Mouse (Mus musculus): ENCODE results near the gene Cyp2s1. TPM values are rescaled to one million over a fixed set of nuclear protein-coding genes. Genes with fewer than 3 reads are reported as not detected.

Gene Cyp2s1
- total RNA-seq, 1 experiment from 2014 or later: 2.8 TPM

DNA sequence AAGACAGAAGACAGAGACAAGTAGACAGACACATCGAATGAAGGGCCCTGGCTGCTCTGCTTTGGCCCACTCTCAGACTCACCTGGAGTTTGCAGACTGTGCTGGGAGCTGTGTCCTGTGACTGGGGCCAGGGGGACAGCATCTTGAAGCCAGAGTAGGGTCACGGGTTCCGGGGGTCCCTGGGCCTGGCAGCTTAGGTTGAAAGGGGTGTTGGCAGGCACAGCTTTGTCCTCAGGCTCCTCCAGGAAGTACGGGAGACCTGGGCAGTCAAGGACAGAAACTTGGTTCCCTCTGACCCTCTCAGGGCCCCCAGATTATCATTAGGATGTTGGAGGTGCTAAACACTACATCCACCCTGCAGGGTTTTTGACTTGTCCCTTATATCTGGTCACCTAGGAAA lies 31.0 kb downstream of the Cyp2s1 start:
- no peak for ATAC-seq (ENCODE audit: extremely low read depth, insufficient number of reproducible peaks, low FRiP score, poor library complexity, severe bottlenecking)

DNA sequence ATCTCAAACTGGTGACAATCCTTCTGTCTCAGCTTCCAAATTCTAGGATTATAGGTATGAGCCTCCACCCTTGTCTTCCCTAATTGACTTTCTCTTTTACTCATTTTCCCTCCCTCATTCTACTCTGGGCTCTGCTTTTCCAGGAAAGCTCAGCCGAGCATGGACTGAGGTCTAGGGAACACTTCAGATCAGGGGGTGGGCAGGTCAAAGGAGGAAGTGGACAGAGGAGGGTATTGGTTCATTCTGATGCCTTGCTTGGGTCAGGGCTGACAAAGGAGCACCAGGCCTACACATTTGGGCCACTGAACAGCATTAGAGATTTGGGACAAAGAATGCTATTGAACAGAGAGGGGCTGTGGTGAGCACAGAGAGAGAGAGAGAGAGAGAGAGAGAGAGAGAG lies 31.9 kb downstream of the Cyp2s1 start:
- no peak for ATAC-seq (ENCODE audit: extremely low read depth, insufficient number of reproducible peaks, low FRiP score, poor library complexity, severe bottlenecking)

GRCm38 (mm10) chr7:25783746-25784145 lies 33.0 kb downstream of the Cyp2s1 start:
- no peak for ATAC-seq (ENCODE audit: extremely low read depth, insufficient number of reproducible peaks, low FRiP score, poor library complexity, severe bottlenecking)

GRCm38 (mm10) chr7:25782744-25783143 lies 34.0 kb downstream of the Cyp2s1 start:
- ATAC-seq (ENCODE audit: extremely low read depth, insufficient number of reproducible peaks, low FRiP score, poor library complexity, severe bottlenecking): no peak

- no peak for ATAC-seq (ENCODE audit: extremely low read depth, insufficient number of reproducible peaks, low FRiP score, poor library complexity, severe bottlenecking)
Observed at GRCm38 (mm10) chr7:25781937-25782610, 34.6 kb downstream of the Cyp2s1 start.

DNA sequence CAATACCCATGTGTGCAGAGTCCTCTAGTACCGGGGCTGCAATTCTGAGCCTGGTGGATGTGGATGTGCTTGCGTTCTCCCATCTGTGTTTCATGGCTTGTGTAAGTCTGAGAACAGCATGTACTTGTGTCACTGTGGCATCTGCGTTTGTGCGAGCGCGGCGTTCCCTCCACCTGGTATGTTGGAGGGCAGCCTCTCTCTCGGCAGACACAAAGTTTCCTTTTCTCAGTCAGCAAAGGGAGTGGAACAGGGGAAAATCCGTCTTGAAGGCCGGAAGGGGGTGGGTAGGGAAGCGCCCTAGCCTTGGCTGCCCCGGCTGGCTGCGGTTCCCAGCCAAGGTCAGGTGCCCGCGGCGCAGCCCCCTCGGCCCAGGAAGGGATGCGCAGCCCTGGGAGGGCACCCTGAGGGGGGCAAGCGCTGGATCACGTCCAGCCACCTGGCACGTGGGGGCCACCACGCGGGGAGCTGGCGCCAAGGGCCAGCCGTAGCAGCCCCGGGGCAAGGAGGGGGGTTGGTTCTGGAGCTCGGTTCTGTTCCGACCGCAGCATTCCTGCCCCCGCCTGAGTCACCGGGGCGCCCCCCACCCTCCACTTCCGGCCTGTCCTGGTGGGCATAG lies 35.3 kb downstream of the Cyp2s1 start:
- ATAC-seq (ENCODE audit: extremely low read depth, insufficient number of reproducible peaks, low FRiP score, poor library complexity, severe bottlenecking): no peak

GRCm38 (mm10) chr7:25780753-25781152 lies 36.0 kb downstream of the Cyp2s1 start:
- no peak for ATAC-seq (ENCODE audit: extremely low read depth, insufficient number of reproducible peaks, low FRiP score, poor library complexity, severe bottlenecking)

- no peak for ATAC-seq (ENCODE audit: extremely low read depth, insufficient number of reproducible peaks, low FRiP score, poor library complexity, severe bottlenecking)
Observed at GRCm38 (mm10) chr7:25780021-25780420, 36.7 kb downstream of the Cyp2s1 start.

GRCm38 (mm10) chr7:25768229-25768628 lies 48.5 kb downstream of the Cyp2s1 start:
- ATAC-seq (ENCODE audit: extremely low read depth, insufficient number of reproducible peaks, low FRiP score, poor library complexity, severe bottlenecking): no peak

DNA sequence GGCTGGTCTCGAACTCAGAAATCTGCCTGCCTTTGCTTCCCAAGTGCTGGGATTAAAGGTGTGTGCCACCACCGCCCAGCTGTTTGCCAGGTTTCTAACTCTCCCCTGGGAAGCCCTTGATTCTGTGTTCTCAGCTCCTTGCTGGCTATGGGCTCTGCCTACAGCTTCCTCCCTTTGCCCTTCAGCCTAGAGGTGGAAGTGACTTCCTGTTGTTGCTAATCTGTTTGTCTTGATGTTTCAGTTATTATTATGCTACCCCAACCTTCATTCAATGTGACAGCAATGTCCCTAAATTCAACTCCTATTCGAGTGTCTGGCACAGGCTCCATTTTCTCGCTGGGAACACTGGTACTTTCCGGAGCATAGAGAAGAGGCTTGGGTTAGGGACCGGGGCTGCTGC lies 50.6 kb downstream of the Cyp2s1 start:
- no peak for ATAC-seq (ENCODE audit: extremely low read depth, insufficient number of reproducible peaks, low FRiP score, poor library complexity, severe bottlenecking)

DNA sequence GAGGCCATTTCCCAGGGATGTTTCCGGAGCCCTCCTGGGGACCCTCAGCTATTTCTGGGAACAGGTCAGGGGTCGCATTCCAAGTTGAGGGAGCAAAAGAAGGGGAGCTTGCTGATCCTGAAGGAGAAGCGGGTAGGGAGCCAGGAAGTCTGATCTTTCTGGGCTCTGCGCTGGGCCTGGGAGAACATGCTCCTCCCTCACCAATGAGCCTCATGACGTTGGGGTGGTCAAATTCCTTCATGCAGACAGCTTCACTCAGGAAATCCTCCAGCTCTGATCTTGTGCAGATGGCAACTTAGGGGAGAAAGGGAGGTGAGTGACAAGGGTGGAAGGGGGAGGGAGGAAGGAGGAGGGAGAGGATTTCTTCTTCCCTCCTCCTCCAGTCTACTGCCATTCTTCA lies 52.5 kb downstream of the Cyp2s1 start:
- no peak for ATAC-seq (ENCODE audit: extremely low read depth, insufficient number of reproducible peaks, low FRiP score, poor library complexity, severe bottlenecking)

DNA sequence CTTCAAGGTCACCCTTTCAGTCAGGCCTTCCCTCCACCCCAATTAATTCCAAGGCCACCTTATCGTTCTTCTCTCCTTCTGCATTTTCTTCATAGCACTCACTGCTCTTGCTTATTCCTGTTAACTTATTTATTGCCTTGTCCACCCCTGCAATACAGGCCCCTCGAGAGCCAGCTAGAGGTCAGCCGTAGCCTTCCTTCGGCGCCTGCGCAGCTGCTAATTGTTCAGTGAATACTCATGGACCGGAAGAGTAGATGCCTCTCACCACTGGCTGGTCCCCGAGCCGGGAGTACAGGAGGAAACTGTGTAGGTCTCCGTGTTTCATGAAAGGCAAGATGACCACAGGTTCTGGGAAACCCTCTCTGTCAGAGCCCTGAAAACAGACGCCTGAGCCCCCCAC lies 53.0 kb downstream of the Cyp2s1 start:
- ATAC-seq (ENCODE audit: extremely low read depth, insufficient number of reproducible peaks, low FRiP score, poor library complexity, severe bottlenecking): no peak

GRCm38 (mm10) chr7:25761354-25761753 lies 55.4 kb downstream of the Cyp2s1 start:
- no peak for ATAC-seq (ENCODE audit: extremely low read depth, insufficient number of reproducible peaks, low FRiP score, poor library complexity, severe bottlenecking)

- ATAC-seq (ENCODE audit: extremely low read depth, insufficient number of reproducible peaks, low FRiP score, poor library complexity, severe bottlenecking): peak; percentile 77
Observed at GRCm38 (mm10) chr7:25756011-25756410, 60.7 kb downstream of the Cyp2s1 start.

DNA sequence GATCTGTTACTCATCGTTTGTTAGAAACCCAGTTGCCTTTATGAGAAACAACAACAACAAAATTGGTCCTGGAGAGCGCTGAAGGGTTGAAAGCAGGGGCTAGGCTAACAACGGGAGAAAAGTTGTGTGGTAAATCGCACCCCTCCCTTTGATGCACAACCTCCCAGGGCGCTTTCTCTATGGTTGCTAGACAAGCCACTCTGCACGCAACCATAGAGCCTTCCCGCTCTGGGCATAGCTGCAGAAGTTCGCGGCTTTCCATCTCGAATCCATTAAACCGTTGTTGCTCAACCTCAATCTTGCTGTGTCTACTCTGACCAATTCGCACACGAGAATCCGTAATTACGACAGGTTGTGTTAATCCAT lies 61.3 kb downstream of the Cyp2s1 start:
- ATAC-seq (ENCODE audit: extremely low read depth, insufficient number of reproducible peaks, low FRiP score, poor library complexity, severe bottlenecking): no peak

- ATAC-seq (ENCODE audit: extremely low read depth, insufficient number of reproducible peaks, low FRiP score, poor library complexity, severe bottlenecking): peak; percentile 71
Observed at GRCm38 (mm10) chr7:25754738-25755467, 61.8 kb downstream of the Cyp2s1 start, which contains the start of gene Hnrnpul1. Gene Hnrnpul1 (minus strand): TSS chr7:25754757.

DNA sequence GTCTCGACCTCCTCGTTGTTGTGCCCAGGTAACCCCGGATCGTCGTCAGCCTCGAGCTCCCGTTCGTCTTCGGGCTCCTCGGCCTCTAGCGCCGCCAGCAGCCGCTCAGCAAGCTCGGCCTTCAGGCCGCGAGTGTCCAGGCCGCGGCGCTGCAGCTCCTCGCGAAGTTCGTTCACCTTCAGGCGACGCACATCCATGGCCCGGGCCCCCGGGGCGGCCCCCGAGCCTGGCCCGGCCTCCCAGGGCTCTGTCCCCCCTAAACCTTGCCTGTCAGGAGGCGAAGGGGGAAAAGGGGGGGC lies 62.3 kb downstream of the Cyp2s1 start:
- no peak for ATAC-seq (ENCODE audit: extremely low read depth, insufficient number of reproducible peaks, low FRiP score, poor library complexity, severe bottlenecking)

GRCm38 (mm10) chr7:25753643-25754438 lies 62.9 kb downstream of the Cyp2s1 start:
- no peak for ATAC-seq (ENCODE audit: extremely low read depth, insufficient number of reproducible peaks, low FRiP score, poor library complexity, severe bottlenecking)

DNA sequence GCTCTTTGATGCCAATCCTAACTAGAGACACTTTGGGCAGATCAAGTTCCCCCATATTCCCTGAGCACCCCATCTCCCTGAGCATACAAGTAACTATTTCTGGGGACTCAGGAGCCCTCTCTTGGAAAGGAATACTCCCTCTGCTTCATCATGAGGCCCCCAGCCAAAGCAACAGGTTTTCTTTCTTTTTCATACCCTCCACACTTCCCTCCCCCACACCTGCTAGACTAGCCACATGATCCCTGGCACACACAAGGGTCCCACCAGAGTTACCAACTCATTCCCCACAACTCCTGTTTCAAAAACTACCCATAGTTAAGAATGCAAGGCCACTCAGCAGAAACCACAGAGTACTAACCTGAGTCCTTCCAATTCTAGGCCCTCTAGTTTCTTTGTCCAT lies 63.6 kb downstream of the Cyp2s1 start:
- no peak for ATAC-seq (ENCODE audit: extremely low read depth, insufficient number of reproducible peaks, low FRiP score, poor library complexity, severe bottlenecking)
